Mouse (Mus musculus) midbrain, embryonic 12.5 days (tissue): Measurements from ENCODE around the gene Rwdd3. TPM values are rescaled to one million over a fixed set of nuclear protein-coding genes. Genes with fewer than 3 reads are reported as not detected.

Source experiments
- ATAC-seq: fragments of 200-750 bp; cut with Nextera tagmentation; 2 replicates; pipeline ENCODE4 v1.8.0; 2017; ENCODE audit warnings: low read depth, moderate TSS enrichment, moderate library complexity; ENCODE audit not compliant: low FRiP score
- H3K27ac ChIP-seq: fragments of 300-500 bp; sonication (generic); replicated peaks from 2 replicates; pipeline ENCODE4 v1.5.1; 2016; ENCODE audit warnings: mild to moderate bottlenecking
- H3K27me3 ChIP-seq: fragments of 300-500 bp; sonication (generic); 2 replicates; pipeline ENCODE4 v1.6.1; 2016; ENCODE audit warnings: mild to moderate bottlenecking
- H3K36me3 ChIP-seq: fragments of 300-500 bp; sonication (generic); 2 replicates; pipeline ENCODE4 v1.6.1; 2016
- H3K4me1 ChIP-seq: fragments of 300-500 bp; sonication (generic); 2 replicates; pipeline ENCODE4 v1.6.1; 2016
- H3K4me2 ChIP-seq: fragments of 300-500 bp; sonication (generic); replicated peaks from 2 replicates; pipeline ENCODE4 v1.6.1; 2016; ENCODE audit warnings: mild to moderate bottlenecking, moderate library complexity
- H3K4me3 ChIP-seq: fragments of 300-500 bp; sonication (generic); 2 replicates; pipeline ENCODE4 v1.5.1; 2016; ENCODE audit warnings: mild to moderate bottlenecking
- H3K9ac ChIP-seq: fragments of 300-500 bp; sonication (generic); replicated peaks from 2 replicates; pipeline ENCODE4 v1.6.1; 2016; ENCODE audit warnings: mild to moderate bottlenecking, moderate library complexity
- H3K9me3 ChIP-seq: fragments of 300-500 bp; sonication (generic); 2 replicates; pipeline ENCODE4 v1.6.1; 2016; ENCODE audit warnings: mild to moderate bottlenecking
- WGBS: fragments of 180-500 bp; shearing (Covaris S2); methylation state at CpG from one replicate; pipeline ENCODE4 v1.1.7; 2016; 5-methylcytosine and 5-hydroxymethylcytosine counted together
- polyA plus RNA-seq: library from polyadenylated mRNA; unstranded; fragments of >200 nt; fragmentation: Nextera tagmentation; extraction: Ambion mirVana; gene quantifications from 2 replicates; pipeline ENCODE4 v1.2.1, GENCODE M21; 2016

Rwdd3 gene
- polyA plus RNA-seq, 1 experiment from 2014 or later: 5.0 TPM

GRCm38 (mm10) chr3:121158901-121159351 is 12.6 kb downstream of the Rwdd3 start:
- ATAC-seq: no peak
- Histone ChIP-seq H3K4me2 (no peak overlapping the region), H3K9me3 (no peaks in the 10 kb centered on the region), H3K9ac (no peak overlapping the region), H3K27me3 (no peaks in the 10 kb centered on the region; the same call in 1 of the 2 replicates), H3K4me3 (no peak overlapping the region), H3K36me3 (no peaks in the 10 kb centered on the region), H3K4me1 (peaks cover 24% of the 10 kb centered on the region), H3K27ac (no peak overlapping the region)
- WGBS: 94% methylated on average over 16 of the region's 16 CpGs

GRCm38 (mm10) chr3:121157546-121158330 is 13.8 kb downstream of the Rwdd3 start:
- no peak for ATAC-seq
- Histone ChIP-seq H3K9me3 (no peaks in the 10 kb centered on the region), H3K4me1 (peaks cover 24% of the 10 kb centered on the region), H3K27ac (no peak overlapping the region), H3K36me3 (no peaks in the 10 kb centered on the region), H3K4me3 (no peak overlapping the region), H3K27me3 (no peaks in the 10 kb centered on the region; the same call in 1 of the 2 replicates), H3K9ac (no peak overlapping the region), H3K4me2 (no peak overlapping the region)
- WGBS: 67% methylated on average over 10 of the region's 10 CpGs

- Histone ChIP-seq H3K4me3 (no peak overlapping the region), H3K9ac (no peak overlapping the region), H3K27ac (no peak overlapping the region), H3K36me3 (no peaks in the 10 kb centered on the region), H3K27me3 (no peaks in the 10 kb centered on the region; the same call in 1 of the 2 replicates), H3K4me2 (peak overlapping the region; percentile 38), H3K4me1 (peaks cover 24% of the 10 kb centered on the region), H3K9me3 (no peaks in the 10 kb centered on the region)
- peak; percentile 71; the same call in 1 of the 2 replicates for ATAC-seq
- 52% methylated on average over 11 of the region's 11 CpGs for WGBS
Observed at GRCm38 (mm10) chr3:121156451-121157186, 14.9 kb downstream of the Rwdd3 start.

GRCm38 (mm10) chr3:121156043-121156442 is 15.5 kb downstream of the Rwdd3 start:
- WGBS: 22% methylated on average over 7 of the region's 7 CpGs
- ATAC-seq: peak; percentile 67
- H3K36me3 ChIP-seq: no peaks in the 10 kb centered on the region
- no peak overlapping the region for H3K27ac ChIP-seq
- H3K4me2 ChIP-seq: peak overlapping the region; percentile 38
- H3K9me3 ChIP-seq: no peaks in the 10 kb centered on the region
- H3K4me1 ChIP-seq: peaks cover 24% of the 10 kb centered on the region
- H3K9ac ChIP-seq: no peak overlapping the region
- no peak overlapping the region for H3K4me3 ChIP-seq
- H3K27me3 ChIP-seq: no peaks in the 10 kb centered on the region; the same call in 1 of the 2 replicates

- whole genome bisulfite sequencing: 80% methylated on average over 11 of the region's 11 CpGs
Observed at GRCm38 (mm10) chr3:121133937-121134336, 37.6 kb downstream of the Rwdd3 start.

GRCm38 (mm10) chr3:121133039-121133438 is 38.5 kb downstream of the Rwdd3 start:
- no peak for ATAC-seq
- H3K4me2 ChIP-seq: no peak overlapping the region
- H3K27me3 ChIP-seq: no peaks in the 10 kb centered on the region
- 94% methylated on average over 5 of the region's 5 CpGs for WGBS
- no peaks in the 10 kb centered on the region for H3K36me3 ChIP-seq
- no peak overlapping the region for H3K4me3 ChIP-seq
- no peak overlapping the region for H3K9ac ChIP-seq
- no peak overlapping the region for H3K27ac ChIP-seq
- H3K4me1 ChIP-seq: no peaks in the 10 kb centered on the region
- no peaks in the 10 kb centered on the region for H3K9me3 ChIP-seq

More at GRCm38 (mm10) chr3:121133937-121134336, 37.6 kb downstream of the Rwdd3 start:
- ATAC-seq: no peak
- no peaks in the 10 kb centered on the region for H3K9me3 ChIP-seq
- no peak overlapping the region for H3K4me3 ChIP-seq
- H3K27ac ChIP-seq: no peak overlapping the region
- H3K9ac ChIP-seq: no peak overlapping the region
- H3K4me2 ChIP-seq: no peak overlapping the region
- H3K36me3 ChIP-seq: no peaks in the 10 kb centered on the region
- no peaks in the 10 kb centered on the region for H3K4me1 ChIP-seq
- no peaks in the 10 kb centered on the region for H3K27me3 ChIP-seq

- H3K4me3 ChIP-seq: no peak overlapping the region
- H3K27me3 ChIP-seq: no peaks in the 10 kb centered on the region
- WGBS: 83% methylated on average over 2 of the region's 2 CpGs
Observed at GRCm38 (mm10) chr3:121127171-121127570, 44.3 kb downstream of the Rwdd3 start.

GRCm38 (mm10) chr3:121126476-121126875 is 45.0 kb downstream of the Rwdd3 start:
- Histone ChIP-seq H3K4me2 (no peak overlapping the region), H3K9me3 (no peaks in the 10 kb centered on the region), H3K9ac (no peak overlapping the region), H3K4me1 (no peaks in the 10 kb centered on the region), H3K36me3 (no peaks in the 10 kb centered on the region), H3K27ac (no peak overlapping the region), H3K4me3 (no peak overlapping the region), H3K27me3 (no peaks in the 10 kb centered on the region)
- no peak for ATAC-seq
- whole genome bisulfite sequencing: 81% methylated on average over 5 of the region's 5 CpGs

More at GRCm38 (mm10) chr3:121127171-121127570, 44.3 kb downstream of the Rwdd3 start:
- Histone ChIP-seq H3K27ac (no peak overlapping the region), H3K36me3 (no peaks in the 10 kb centered on the region), H3K9ac (no peak overlapping the region), H3K4me2 (no peak overlapping the region), H3K9me3 (no peaks in the 10 kb centered on the region), H3K4me1 (no peaks in the 10 kb centered on the region)
- no peak for ATAC-seq

- Histone ChIP-seq H3K27me3 (no peaks in the 10 kb centered on the region), H3K9me3 (no peaks in the 10 kb centered on the region), H3K4me1 (no peaks in the 10 kb centered on the region), H3K27ac (no peak overlapping the region), H3K4me2 (no peak overlapping the region), H3K4me3 (no peak overlapping the region), H3K36me3 (no peaks in the 10 kb centered on the region), H3K9ac (no peak overlapping the region)
- WGBS: 84% methylated on average over 5 of the region's 5 CpGs
- ATAC-seq: no peak
Observed at GRCm38 (mm10) chr3:121121072-121121471, 50.4 kb downstream of the Rwdd3 start.

- no peak for ATAC-seq
- no peak overlapping the region for H3K9ac ChIP-seq
- H3K4me2 ChIP-seq: no peak overlapping the region
- peaks cover 6% of the 10 kb centered on the region; the same call in 1 of the 2 replicates for H3K9me3 ChIP-seq
- no peak overlapping the region for H3K27ac ChIP-seq
- H3K36me3 ChIP-seq: no peaks in the 10 kb centered on the region
- H3K27me3 ChIP-seq: no peaks in the 10 kb centered on the region
- no peak overlapping the region for H3K4me3 ChIP-seq
- no peaks in the 10 kb centered on the region for H3K4me1 ChIP-seq
- 78% methylated on average over 13 of the region's 13 CpGs for WGBS
Observed at GRCm38 (mm10) chr3:121116590-121116989, 54.9 kb downstream of the Rwdd3 start.

GRCm38 (mm10) chr3:121116067-121116466 is 55.4 kb downstream of the Rwdd3 start:
- no peak overlapping the region for H3K9ac ChIP-seq
- H3K27ac ChIP-seq: no peak overlapping the region
- no peaks in the 10 kb centered on the region for H3K36me3 ChIP-seq
- no peak overlapping the region for H3K4me2 ChIP-seq
- H3K4me3 ChIP-seq: no peak overlapping the region
- no peaks in the 10 kb centered on the region for H3K27me3 ChIP-seq
- WGBS: 82% methylated on average over 5 of the region's 5 CpGs
- no peak for ATAC-seq
- H3K9me3 ChIP-seq: peaks cover 6% of the 10 kb centered on the region; the same call in 1 of the 2 replicates
- no peaks in the 10 kb centered on the region for H3K4me1 ChIP-seq

- no peaks in the 10 kb centered on the region for H3K4me1 ChIP-seq
- peaks cover 6% of the 10 kb centered on the region; the same call in 1 of the 2 replicates for H3K9me3 ChIP-seq
- no peak for ATAC-seq
- peaks cover 5% of the 10 kb centered on the region; the same call in 1 of the 2 replicates for H3K27me3 ChIP-seq
- no peak overlapping the region for H3K4me2 ChIP-seq
- no peak overlapping the region for H3K4me3 ChIP-seq
- H3K27ac ChIP-seq: no peak overlapping the region
- WGBS: 93% methylated on average over 8 of the region's 8 CpGs
- H3K9ac ChIP-seq: no peak overlapping the region
- no peaks in the 10 kb centered on the region for H3K36me3 ChIP-seq
Observed at GRCm38 (mm10) chr3:121111068-121111467, 60.4 kb downstream of the Rwdd3 start.
